Mouse (Mus musculus): ENCODE measurements at regions not wholly inside any gene's neighbourhood (a gene's known extent, or its start where the extent isn't known, plus 50 kb on each side); places are given as distances from the start of the nearest gene placed in this dataset.

DNA sequence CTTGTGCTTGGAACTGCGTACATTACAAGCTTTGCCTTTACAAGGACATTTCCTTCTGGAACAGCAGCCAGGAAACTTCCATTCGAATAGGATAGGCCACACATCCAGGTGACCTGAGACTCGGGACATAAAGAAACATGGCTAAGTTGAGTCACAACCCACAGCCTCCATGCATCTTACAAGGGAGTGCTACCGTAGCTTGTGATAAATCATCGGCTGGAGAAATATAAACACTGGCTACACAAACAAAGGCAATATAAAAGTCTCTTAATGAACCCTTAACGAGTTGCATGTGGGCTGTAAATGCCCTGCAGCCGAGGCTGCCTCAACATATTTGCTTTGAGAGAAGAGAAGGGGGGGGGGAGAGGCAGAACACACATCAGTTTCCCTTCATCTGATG is 250.1 kb upstream of the Ank start:
- DNase-seq (ENCODE audit: low spot score) (no peak), ATAC-seq (ENCODE audit: low FRiP score) (no peak)
- WGBS = 69% methylated on average over 7 of the region's 7 CpGs
- H3K4me3 ChIP-seq (ENCODE audit: low read depth, low read length) = no peak overlapping the region
- no peaks in the 10 kb centered on the region for H3K9me3 ChIP-seq (ENCODE audit: control insufficient read depth, low read length)
- no peak overlapping the region for H3K4me2 ChIP-seq (replicated peaks; ENCODE audit: low read depth, low read length)
- H3K36me3 ChIP-seq (ENCODE audit: control insufficient read depth, insufficient read depth, low read length) = no peaks in the 10 kb centered on the region
- no peak overlapping the region for H3K9ac ChIP-seq (ENCODE audit: low read depth, low read length)
- H3K27me3 ChIP-seq (ENCODE audit: control insufficient read depth, insufficient read depth, low read length) = no peaks in the 10 kb centered on the region
- H3K4me1 ChIP-seq (replicated peaks; ENCODE audit: control insufficient read depth, insufficient read depth, low read length) = no peaks in the 10 kb centered on the region
- H3K27ac ChIP-seq (ENCODE audit: low read depth, low read length) = no peak overlapping the region

DNA sequence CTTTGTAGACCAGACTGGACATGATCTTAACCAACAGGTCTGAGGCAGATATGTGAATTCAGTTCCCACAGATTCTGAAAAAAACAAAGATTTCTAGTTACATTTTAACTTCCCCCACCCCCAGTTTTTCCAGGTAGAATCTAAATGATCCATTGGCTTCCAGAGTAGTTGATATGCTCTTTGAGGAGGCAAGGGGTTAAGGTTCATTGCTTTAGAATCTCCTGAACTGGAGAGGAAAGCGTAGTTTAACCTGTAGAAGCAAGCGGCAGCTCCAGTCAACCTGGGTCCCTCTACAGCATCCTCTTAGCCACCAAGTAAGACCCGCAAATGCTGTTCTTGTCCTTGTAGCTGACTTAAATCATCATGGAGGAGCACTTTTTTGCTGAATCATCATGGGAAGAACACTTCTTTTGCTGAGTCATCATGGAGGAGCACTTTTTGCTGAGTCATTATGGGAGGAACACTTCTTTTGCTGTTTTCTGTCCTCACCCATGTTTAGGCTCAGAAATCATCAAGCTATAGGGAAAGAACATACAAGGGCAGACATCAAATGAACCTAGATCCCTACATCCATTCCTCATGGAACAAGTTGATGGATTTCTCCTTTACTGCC is 247.2 kb upstream of the Ank start:
- H3K4me1 ChIP-seq (replicated peaks; ENCODE audit: control insufficient read depth, insufficient read depth, low read length) = no peaks in the 10 kb centered on the region
- WGBS = 92% methylated on average over 3 of the region's 3 CpGs
- H3K9me3 ChIP-seq (ENCODE audit: control insufficient read depth, low read length) = no peaks in the 10 kb centered on the region
- no peaks in the 10 kb centered on the region for H3K27me3 ChIP-seq (ENCODE audit: control insufficient read depth, insufficient read depth, low read length)
- no peak for ATAC-seq (ENCODE audit: low FRiP score)
- no peak for DNase-seq (ENCODE audit: low spot score)
- H3K9ac ChIP-seq (ENCODE audit: low read depth, low read length) = no peak overlapping the region
- H3K4me2 ChIP-seq (replicated peaks; ENCODE audit: low read depth, low read length) = no peak overlapping the region
- no peak overlapping the region for H3K4me3 ChIP-seq (ENCODE audit: low read depth, low read length)
- no peaks in the 10 kb centered on the region for H3K36me3 ChIP-seq (ENCODE audit: control insufficient read depth, insufficient read depth, low read length)
- H3K27ac ChIP-seq (ENCODE audit: low read depth, low read length) = no peak overlapping the region

- Histone ChIP-seq H3K27me3 (ENCODE audit: control insufficient read depth, insufficient read depth, low read length) (no peaks in the 10 kb centered on the region), H3K4me1 (replicated peaks; ENCODE audit: control insufficient read depth, insufficient read depth, low read length) (no peaks in the 10 kb centered on the region), H3K36me3 (ENCODE audit: control insufficient read depth, insufficient read depth, low read length) (no peaks in the 10 kb centered on the region), H3K4me2 (replicated peaks; ENCODE audit: low read depth, low read length) (no peak overlapping the region), H3K4me3 (ENCODE audit: low read depth, low read length) (no peak overlapping the region), H3K27ac (ENCODE audit: low read depth, low read length) (no peak overlapping the region), H3K9me3 (ENCODE audit: control insufficient read depth, low read length) (no peaks in the 10 kb centered on the region), H3K9ac (ENCODE audit: low read depth, low read length) (no peak overlapping the region)
- WGBS = 77% methylated on average over 14 of the region's 14 CpGs
- ATAC-seq (ENCODE audit: low FRiP score) = no peak
- DNase-seq (ENCODE audit: low spot score) = no peak
Observed at GRCm38 (mm10) chr15:27223610-27224511, 242.6 kb upstream of the Ank start.

DNA sequence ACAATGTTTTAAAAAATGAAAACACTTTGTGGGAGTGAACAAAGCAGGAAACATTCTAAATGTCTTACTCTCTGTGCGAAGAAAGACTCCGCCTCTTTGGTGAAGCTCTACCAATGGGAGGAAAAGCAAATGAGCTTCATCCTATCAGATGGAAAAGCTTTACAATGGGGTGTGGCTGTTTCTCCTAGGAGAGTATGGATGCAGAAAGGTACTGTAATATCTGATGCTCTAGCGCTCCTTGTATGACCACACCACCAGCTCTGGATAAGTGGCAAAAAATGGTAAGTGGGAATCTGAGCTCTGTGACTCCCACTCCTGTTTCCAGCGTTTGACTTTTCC is 242.0 kb upstream of the Ank start:
- DNase-seq (ENCODE audit: low spot score) (no peak), ATAC-seq (ENCODE audit: low FRiP score) (no peak)
- WGBS = 87% methylated on average over 4 of the region's 4 CpGs
- Histone ChIP-seq H3K27ac (ENCODE audit: low read depth, low read length) (no peak overlapping the region), H3K27me3 (ENCODE audit: control insufficient read depth, insufficient read depth, low read length) (no peaks in the 10 kb centered on the region), H3K9ac (ENCODE audit: low read depth, low read length) (no peak overlapping the region), H3K4me3 (ENCODE audit: low read depth, low read length) (no peak overlapping the region), H3K36me3 (ENCODE audit: control insufficient read depth, insufficient read depth, low read length) (no peaks in the 10 kb centered on the region), H3K4me1 (replicated peaks; ENCODE audit: control insufficient read depth, insufficient read depth, low read length) (no peaks in the 10 kb centered on the region), H3K9me3 (ENCODE audit: control insufficient read depth, low read length) (no peaks in the 10 kb centered on the region), H3K4me2 (replicated peaks; ENCODE audit: low read depth, low read length) (no peak overlapping the region)

DNA sequence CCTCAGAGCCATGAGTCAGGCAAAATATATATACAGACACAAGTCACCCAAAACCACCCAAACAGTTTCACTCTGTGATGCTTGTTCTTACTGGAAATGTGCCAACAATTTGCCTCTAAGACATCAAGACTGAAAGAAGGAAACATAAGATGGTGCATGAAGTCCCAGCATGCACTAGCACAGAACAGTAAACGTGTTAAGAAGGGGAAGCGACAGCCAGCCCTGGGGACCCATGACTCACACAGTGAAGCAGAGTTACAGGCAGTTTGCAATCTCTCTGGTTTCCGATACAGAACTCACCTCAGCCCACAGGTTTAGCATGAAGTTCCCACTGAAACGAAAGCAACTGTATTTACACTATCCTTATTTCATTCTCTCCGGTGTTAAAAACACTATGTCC is 233.7 kb upstream of the Ank start:
- no peaks in the 10 kb centered on the region for H3K36me3 ChIP-seq (ENCODE audit: control insufficient read depth, insufficient read depth, low read length)
- no peak for ATAC-seq (ENCODE audit: low FRiP score)
- 88% methylated on average over 5 of the region's 5 CpGs for WGBS

DNA sequence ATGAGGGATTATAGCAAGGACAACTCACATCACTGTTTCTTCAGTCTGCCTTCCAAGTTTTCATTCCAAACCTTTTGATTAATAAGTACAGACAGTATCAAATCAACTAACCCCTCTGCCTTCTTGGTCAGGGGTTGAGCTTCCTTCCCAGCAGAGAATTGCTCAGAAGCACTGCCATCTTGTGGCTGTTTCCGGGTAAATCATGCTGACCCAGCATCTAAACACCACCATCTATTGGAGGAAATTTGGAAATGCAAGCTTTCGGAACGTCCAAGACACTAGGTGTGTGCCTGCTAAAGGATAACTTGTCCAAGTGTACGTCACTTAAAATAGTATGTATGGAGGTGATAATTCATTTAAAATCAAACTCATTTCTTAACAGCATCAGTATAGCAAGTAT is 231.7 kb upstream of the Ank start:
- Histone ChIP-seq H3K4me2 (replicated peaks; ENCODE audit: low read depth, low read length) (no peak overlapping the region), H3K36me3 (ENCODE audit: control insufficient read depth, insufficient read depth, low read length) (no peaks in the 10 kb centered on the region), H3K4me3 (ENCODE audit: low read depth, low read length) (no peak overlapping the region), H3K9me3 (ENCODE audit: control insufficient read depth, low read length) (no peaks in the 10 kb centered on the region), H3K27me3 (ENCODE audit: control insufficient read depth, insufficient read depth, low read length) (no peaks in the 10 kb centered on the region), H3K27ac (ENCODE audit: low read depth, low read length) (no peak overlapping the region), H3K4me1 (replicated peaks; ENCODE audit: control insufficient read depth, insufficient read depth, low read length) (no peaks in the 10 kb centered on the region), H3K9ac (ENCODE audit: low read depth, low read length) (no peak overlapping the region)
- ATAC-seq (ENCODE audit: low FRiP score) (peak; percentile 40; the same call in 1 of the 2 replicates), DNase-seq (ENCODE audit: low spot score) (peak; percentile 84)
- 20% methylated on average over 4 of the region's 4 CpGs for WGBS

More for the DNA sequence above, 233.7 kb upstream of the Ank start:
- Histone ChIP-seq H3K4me3 (ENCODE audit: low read depth, low read length) (no peak overlapping the region), H3K27me3 (ENCODE audit: control insufficient read depth, insufficient read depth, low read length) (no peaks in the 10 kb centered on the region), H3K9ac (ENCODE audit: low read depth, low read length) (no peak overlapping the region), H3K9me3 (ENCODE audit: control insufficient read depth, low read length) (no peaks in the 10 kb centered on the region), H3K4me1 (replicated peaks; ENCODE audit: control insufficient read depth, insufficient read depth, low read length) (no peaks in the 10 kb centered on the region), H3K27ac (ENCODE audit: low read depth, low read length) (no peak overlapping the region), H3K4me2 (replicated peaks; ENCODE audit: low read depth, low read length) (no peak overlapping the region)
- DNase-seq (ENCODE audit: low spot score) = no peak

DNA sequence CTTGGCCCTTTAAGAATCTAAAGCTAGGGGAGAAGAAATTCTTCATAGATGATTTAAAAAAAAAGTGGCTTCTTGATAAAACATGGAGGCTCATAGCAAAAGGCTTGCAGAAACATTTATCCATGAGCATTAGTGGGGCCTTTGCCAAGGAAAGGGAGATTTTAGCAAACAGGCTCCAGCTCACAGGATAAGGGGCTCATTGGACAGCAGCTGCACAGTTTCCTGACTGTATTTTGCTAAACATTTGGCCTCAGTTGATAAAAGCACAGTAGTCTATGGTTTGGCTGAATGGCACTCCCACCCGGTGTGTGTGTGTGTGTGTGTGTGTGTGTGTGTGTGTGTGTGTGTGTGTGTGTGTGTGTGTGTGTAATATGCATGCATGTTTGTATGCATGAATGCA is 228.2 kb upstream of the Ank start:
- Histone ChIP-seq H3K27ac (ENCODE audit: low read depth, low read length) (no peak overlapping the region), H3K36me3 (ENCODE audit: control insufficient read depth, insufficient read depth, low read length) (no peaks in the 10 kb centered on the region), H3K9ac (ENCODE audit: low read depth, low read length) (no peak overlapping the region), H3K9me3 (ENCODE audit: control insufficient read depth, low read length) (no peaks in the 10 kb centered on the region), H3K4me1 (replicated peaks; ENCODE audit: control insufficient read depth, insufficient read depth, low read length) (no peaks in the 10 kb centered on the region), H3K4me3 (ENCODE audit: low read depth, low read length) (no peak overlapping the region), H3K27me3 (ENCODE audit: control insufficient read depth, insufficient read depth, low read length) (no peaks in the 10 kb centered on the region), H3K4me2 (replicated peaks; ENCODE audit: low read depth, low read length) (no peak overlapping the region)
- ATAC-seq (ENCODE audit: low FRiP score) (no peak), DNase-seq (ENCODE audit: low spot score) (no peak)
- 86% methylated on average over 1 of the region's 1 CpGs for WGBS

- DNase-seq (ENCODE audit: low spot score) = no peak
- no peaks in the 10 kb centered on the region for H3K9me3 ChIP-seq (ENCODE audit: control insufficient read depth, low read length)
- H3K4me3 ChIP-seq (ENCODE audit: low read depth, low read length) = no peak overlapping the region
- no peaks in the 10 kb centered on the region for H3K4me1 ChIP-seq (replicated peaks; ENCODE audit: control insufficient read depth, insufficient read depth, low read length)
- H3K9ac ChIP-seq (ENCODE audit: low read depth, low read length) = no peak overlapping the region
- H3K36me3 ChIP-seq (ENCODE audit: control insufficient read depth, insufficient read depth, low read length) = no peaks in the 10 kb centered on the region
- H3K27ac ChIP-seq (ENCODE audit: low read depth, low read length) = no peak overlapping the region
- no peak overlapping the region for H3K4me2 ChIP-seq (replicated peaks; ENCODE audit: low read depth, low read length)
- 74% methylated on average over 3 of the region's 3 CpGs for WGBS
- no peak for ATAC-seq (ENCODE audit: low FRiP score)
- no peaks in the 10 kb centered on the region for H3K27me3 ChIP-seq (ENCODE audit: control insufficient read depth, insufficient read depth, low read length)
Observed at GRCm38 (mm10) chr15:27246302-27246701, 220.2 kb upstream of the Ank start.
